Mouse (Mus musculus): ENCODE results near the gene Suco.

Suco gene

DNA sequence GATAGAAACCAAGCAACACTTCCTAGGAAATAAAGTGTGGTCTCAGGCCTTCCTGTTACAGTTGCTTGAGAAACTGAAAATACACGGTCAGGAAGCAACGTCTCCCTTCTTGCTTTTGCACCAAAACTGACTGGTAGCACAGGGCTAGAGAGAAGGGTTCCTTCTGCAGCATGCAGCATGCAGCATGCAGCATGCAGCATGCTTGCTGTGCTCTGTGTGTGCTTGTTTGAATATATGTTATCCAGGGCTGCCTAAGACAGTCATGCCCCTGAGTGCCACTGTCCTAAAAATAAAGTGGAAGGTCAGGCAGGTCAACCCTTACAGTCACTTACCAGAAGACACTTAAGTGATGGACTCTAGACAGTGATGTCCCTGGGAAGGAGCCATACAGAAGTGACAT is 17.6 kb upstream of the Suco start:
- DNase-seq (ENCODE audit: low spot score in 2 of 2): no peak

DNA sequence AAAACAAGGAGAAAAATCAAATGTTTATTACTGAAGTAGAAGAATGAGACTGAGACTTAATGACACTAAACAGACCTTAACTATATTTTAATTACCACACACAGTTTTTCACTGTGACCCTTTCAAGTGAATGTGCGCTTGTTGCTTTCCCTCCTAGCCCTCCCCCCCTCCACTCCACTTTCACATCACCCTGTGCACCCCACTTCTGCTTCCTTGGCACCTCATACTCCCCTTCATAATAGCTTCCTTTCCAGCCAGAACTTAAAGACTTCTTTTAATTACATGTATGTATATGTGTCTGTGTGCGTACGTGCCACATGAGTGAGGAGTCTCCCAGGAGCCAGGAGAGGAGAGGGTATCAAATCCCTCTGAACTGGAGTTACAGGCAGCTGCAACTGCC is 12.3 kb upstream of the Suco start:
- DNase-seq (ENCODE audit: low spot score in 2 of 2): no peak

DNA sequence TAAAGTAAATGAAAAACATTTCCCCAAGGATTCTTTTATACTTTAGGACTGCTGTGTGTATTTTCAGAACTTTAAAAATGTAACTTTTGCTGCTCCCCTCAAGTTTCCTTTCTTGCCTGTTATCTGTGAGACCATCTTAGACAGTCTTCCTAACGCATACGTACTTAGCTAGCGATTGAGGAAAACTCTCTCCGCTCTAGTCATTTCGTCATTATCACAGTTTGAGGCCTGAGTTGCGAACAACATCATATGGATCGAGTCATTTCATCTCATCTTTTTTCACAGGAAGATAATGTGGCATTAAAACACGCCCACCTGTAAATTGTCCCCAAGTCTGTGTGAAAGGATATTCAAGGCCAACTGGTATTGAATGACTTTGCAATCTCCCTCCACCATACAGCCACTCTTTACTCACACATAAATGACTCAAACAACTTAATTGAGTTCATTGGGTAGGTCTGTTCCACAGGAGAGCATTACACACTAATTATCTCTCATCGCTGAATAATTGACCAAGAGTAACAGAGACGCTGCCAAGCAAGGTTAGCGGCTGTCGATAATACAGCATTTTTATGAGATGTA is 11.3 kb upstream of the Suco start:
- no peak for DNase-seq (ENCODE audit: low spot score in 2 of 2)

DNA sequence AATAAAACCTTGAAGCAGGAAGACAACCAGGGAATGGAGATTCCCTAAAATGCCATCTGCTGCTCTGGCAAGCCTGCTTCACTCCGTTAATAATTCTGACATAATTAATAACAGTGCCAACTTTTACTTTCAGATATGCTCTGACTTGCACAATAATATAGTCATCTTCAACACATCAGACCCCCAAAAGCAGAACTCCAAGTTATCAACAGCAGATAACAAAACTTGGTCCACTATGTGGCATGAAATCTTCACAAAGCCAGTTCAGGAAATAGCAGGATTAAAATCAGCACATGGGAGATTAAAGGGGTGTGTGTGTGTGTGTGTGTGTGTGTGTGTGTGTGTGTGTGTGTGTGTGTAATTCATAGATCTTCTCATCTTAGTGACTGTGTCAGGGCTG is 9.3 kb upstream of the Suco start:
- no peak for DNase-seq (ENCODE audit: low spot score in 2 of 2)

DNA sequence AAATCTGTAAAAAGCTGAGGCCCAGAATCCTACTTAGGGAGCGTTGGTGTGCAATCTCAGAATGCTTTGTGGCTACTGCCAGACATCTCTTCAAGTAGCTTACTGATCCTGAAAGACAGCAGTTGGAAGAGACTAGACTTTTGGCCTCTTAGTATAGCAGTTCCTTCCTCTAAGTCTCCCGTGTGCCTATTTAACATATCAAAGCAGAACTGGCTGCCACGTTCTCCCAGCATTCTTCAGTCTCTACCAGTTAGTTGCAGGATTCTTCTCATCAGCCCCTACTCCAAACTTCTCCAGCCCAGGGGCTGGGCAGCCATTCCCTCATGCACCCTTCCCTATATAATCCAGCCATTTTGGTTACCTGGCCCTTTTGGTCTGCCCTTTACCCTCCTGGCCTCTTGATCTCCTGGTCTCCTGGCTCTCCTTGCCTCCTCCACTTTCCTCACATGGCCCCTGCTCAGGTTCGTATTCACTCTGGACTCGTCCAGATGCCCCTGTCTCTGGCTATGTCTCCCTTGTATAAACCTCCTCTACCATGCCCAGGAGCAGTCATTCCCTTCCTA is 1.2 kb upstream of the Suco start:
- DNase-seq (ENCODE audit: low spot score in 2 of 2): peak in 1 of 2 experiments; percentile 9

DNA sequence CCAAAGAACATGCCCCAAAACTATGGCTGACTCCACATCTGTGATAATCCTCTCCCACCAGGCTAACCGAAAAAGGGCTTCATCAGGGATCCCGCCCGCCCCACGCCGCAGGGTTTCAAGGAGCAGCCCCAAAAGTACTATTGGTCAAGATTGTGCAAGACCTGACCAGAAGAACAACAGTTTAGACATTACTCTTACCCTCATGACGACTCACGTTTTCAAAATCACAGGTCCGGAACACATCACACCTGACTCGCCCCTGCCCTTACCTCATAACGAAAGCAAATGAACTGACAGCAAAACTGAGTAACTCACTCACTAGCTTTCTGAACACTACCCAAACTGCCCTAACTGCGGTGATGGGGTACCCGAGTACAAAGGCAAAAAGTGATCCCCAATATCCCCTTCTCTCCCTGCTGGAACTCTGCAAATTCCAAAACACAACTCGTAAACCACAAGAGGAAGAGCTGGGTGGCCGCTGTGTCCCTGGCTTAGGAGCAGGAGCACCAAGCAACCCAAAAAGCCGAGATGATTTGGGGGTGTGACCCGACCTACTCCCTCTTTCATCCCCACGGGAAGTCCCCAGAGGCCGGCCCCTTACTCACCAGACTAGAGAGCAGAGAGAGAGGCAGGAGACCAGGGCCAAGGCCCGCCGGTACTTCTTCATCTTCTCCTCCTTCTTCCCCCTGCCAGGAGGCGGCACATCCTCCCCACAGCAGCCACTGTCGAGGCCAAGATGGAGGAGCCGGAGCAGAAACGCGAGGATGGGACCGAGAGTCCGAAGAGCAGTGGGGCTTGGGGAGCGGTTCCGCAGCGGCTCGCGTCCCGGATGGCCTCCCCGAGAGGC is 553 bp downstream of the Suco start:
- DNase-seq (ENCODE audit: low spot score in 2 of 2): peak in 1 of 2 experiments; percentile 53

DNA sequence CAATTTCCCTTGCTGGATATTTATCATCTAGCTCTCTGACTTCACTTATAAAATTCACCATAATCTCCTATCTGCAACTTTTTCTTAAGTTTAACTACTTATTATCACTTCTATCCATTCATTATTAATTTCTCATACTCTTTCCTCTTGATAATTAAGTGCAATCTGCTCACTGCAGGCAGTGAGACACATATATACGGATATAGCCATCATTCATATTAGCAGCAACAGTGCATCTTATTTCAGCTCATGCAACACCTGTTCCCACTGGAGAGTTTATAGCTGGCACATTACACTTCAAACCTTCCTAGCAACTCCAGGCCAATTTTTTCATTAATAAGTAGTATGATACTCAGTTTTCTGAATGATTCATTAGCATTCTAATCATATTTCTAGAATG is 7.1 kb downstream of the Suco start:
- no peak for DNase-seq (ENCODE audit: low spot score in 2 of 2)

DNA sequence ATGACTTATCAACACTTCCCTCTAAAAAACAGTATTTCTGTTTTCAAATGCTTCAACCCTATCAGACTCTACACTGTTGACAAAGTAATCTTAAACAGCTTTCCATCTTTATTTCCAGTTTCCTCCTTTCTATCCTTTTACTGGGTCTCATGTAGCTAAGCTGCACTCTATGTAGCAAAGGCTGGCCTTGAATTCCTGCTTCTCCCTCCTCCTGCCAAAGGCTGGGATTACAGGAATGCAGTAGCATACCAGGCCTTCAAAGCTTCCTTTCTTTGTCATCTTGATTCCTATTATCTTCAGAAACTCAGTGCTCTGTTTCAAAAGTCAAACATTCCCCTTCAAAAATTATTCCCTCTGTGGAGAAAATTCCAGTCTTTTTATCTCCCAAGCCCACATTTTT is 8.1 kb downstream of the Suco start:
- no peak for DNase-seq (ENCODE audit: low spot score in 2 of 2)

DNA sequence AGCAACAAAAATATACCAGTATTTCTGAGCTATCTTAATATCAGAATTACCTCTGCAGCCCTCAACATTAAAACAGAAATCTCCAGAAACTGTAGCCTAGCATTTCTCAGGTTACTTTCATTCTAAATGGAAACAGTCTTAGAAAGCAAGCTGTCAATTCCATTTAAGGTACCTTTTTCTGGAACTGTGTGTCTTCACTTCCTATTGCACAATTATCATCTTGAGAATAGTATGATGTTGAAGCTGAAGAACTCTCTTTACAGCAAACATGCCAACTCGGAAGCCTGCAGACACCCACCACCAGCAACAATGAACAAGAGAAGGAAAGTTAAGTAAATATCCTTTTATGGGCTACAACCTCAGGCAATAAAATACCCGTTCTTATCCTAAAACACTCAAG is 12.7 kb downstream of the Suco start:
- no peak for DNase-seq (ENCODE audit: low spot score in 2 of 2)

DNA sequence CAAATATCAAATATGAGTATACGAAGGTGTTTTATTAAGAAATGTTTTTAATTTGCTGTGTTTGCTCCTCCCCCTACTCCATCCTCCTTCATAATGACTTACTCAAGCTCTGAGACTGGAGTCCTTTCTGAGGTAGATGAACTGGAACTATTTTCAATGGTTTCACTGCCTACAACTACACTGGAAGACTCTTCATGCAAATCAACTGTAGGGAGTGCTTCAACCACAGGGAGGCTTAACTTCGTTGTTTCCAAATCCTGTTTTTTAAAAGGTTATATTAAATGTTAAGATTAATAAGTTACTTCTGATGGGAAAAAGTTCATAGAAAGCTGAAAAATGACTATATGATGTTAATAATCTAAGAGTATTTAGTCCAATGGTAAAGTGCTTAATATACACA is 17.2 kb downstream of the Suco start:
- no peak for DNase-seq (ENCODE audit: low spot score in 2 of 2)

DNA sequence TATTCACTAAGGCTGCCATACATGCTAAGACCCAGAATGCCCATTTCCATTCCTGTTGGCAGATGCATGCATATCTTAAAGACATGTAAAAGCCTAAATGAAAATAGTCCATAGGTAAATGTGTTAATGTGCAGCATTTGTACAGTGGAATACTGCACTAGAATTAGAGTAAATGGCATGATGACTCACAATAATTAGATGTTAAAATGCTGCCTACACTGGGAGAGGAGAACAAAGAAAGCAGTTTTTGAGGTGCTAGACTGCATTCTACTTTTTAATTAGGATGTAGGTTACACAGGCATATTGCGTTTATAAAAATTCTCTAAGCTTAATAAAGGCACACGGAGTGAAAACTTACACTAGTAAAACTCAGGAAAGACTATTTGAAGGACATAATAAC is 49.8 kb downstream of the Suco start:
- DNase-seq (ENCODE audit: low spot score in 2 of 2): no peak

DNA sequence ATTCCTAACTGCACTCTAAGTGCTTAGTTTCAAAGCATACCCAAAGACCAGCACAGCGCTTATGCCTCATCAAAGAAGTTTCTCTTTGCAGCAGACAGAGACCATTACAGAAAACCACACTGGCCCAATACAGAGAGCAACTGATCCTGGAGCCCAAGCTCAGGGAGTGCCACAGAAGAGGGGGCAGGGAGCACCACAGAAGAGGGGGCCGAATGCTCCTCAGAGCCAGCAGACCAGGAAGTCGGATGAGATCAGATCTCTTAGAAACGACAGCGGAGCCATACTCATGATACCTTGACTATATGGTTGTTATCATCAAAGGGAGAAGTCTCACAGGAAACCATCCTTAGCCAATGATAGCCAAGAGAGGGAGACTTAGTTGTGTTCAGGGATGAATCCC is 67.1 kb downstream of the Suco start:
- DNase-seq (ENCODE audit: low spot score in 2 of 2): no peak

DNA sequence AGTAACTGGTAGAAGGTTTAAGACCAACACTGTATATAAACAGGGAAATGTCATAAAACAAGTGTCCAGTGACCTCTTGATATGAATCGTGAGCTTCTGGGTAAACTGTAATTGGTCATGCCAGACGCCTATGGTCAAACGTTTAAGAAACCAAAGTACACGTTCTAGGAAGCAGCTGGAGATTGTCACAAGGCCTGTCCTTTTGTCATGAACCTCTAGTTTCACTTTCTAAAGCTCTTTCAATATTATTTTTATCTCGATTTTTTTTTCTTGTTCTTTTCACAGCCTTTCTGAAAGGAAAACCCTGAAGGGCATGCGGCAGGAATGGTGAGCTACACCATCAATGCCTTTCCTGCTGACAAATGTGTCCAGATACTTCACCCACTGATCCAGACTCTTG is 67.5 kb downstream of the Suco start:
- no peak for DNase-seq (ENCODE audit: low spot score in 2 of 2)

DNA sequence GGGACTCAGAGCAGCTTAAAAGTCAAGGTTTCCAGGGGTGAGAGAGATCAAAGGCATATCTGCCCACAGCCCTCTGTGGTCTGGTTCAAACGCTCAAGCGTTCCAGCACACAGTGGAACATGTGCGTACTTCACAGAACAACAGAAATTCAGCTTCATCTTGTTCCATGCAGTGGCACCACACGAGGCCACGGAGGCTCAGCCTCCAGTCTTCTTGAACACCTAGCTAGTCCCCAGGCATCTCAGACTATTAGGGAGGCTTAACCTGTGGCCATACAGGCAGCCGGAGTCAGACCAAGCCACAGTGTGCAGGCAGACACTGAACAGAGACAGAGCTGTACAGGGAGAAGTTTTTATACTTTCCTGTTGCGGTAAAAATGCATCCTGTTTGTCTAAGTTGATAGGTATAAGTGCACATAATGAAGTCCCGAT is 71.9 kb downstream of the Suco start:
- no peak for DNase-seq (ENCODE audit: low spot score in 2 of 2)

DNA sequence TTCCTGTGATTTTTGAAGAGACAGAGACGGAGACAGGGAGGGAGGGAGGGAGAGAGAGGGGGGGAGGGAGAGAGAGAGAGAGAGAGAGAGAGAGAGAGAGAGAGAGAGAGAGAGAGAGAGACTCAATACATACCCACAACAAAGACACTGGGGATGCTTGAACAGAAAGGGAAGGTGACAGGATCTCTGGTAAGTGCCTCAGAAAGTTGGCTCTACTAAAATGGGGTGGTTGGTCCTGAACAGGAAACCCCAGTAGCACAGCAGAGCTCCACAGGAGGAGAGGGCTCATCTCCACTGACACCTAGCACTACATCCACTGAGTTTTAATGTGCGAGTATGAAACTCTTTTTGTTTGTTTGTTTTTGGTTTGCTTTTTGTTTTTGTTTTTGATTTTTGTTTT is 75.2 kb downstream of the Suco start:
- no peak for DNase-seq (ENCODE audit: low spot score in 2 of 2)

DNA sequence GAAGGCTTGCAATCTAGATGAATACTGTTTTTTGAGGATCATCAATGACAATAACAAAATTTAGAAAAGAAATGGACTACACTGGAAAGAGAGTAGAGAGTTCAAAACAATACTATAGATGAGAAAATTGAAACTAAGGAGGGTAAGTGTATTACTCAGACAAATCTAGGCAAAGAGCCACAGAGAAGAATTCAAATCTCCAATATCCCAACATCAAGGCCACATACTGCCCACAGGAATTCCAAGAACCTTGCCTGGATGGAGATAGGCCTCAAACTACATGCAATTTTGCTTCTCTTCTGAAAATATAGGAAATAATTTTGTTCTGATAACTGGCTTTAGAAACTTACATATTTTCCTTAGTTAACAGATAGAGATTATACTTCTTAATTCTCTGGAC is 76.2 kb downstream of the Suco start:
- DNase-seq (ENCODE audit: low spot score in 2 of 2): no peak

DNA sequence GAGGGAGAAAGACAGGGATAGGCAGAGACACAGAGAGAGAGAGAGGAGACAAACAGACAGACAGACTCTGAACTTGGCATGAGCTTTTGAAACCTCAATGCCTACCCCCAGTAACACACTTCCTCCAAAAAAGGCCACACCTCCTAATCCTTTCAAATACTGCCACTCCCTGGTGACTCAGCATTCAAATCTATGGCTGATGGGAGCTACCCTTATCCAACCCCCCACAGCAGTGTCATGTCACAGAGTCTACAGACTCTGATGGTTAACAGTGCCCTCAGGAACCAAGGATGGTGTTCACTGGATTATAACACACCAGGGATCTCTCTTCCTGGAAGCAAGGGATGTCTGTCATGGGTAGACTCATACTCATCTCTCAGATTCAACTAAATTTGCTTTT is 76.7 kb downstream of the Suco start:
- no peak for DNase-seq (ENCODE audit: low spot score in 2 of 2)

DNA sequence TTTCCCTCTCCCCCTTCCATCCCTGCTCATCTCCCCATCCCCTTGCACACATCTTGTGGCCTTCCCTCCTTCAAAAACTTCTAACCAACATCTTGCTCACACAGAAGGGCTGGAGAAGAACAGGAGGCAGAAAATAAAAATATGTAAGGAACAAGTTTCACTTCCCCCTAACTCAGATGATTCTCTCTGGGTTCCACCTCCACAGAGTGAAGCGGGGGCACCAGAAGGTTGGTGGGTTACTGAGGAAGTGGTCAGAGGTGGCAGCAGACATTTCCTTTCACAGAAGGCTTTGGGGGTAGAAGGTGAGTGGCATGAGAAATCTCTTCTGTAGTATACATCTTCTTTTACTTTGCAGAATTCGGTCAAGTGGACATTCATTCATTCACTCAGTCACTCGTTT is 77.6 kb downstream of the Suco start:
- DNase-seq (ENCODE audit: low spot score in 2 of 2): no peak

DNA sequence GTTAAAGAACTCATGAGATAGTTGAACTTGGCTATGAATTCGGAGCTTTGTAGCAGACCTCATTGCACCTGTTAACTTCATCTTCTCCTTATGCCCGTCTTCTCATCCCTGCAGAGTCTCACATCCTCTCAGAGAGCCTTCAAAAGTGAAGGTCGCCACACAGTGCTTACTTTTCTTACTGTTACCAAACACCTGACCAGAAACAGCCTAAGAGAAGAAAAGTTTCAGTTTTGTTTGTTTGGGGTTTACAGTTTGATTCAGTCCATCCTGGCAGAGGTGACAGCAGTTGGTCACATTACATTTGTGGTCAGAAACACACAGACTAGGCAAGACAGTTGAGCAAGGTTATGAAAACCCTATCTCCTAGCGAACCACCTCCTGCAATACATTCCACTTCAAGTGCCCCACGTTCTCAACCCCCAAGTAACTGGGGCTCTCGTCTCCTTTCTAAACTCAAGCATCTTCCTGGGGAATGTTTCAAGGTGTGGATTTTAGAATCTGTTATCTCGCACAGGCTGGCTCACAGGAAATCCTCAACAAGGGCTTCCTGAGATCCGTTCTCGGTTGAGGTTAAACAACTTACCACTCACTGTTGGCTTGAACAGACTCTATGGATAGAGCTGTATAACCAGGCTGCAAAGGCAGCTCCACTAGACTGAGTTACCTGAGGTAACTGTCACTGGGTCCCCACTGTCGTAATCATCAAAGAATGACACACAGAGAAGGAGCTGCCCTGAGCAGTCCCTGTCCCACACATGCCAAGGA is 81.9 kb downstream of the Suco start:
- DNase-seq (ENCODE audit: low spot score in 2 of 2): no peak

DNA sequence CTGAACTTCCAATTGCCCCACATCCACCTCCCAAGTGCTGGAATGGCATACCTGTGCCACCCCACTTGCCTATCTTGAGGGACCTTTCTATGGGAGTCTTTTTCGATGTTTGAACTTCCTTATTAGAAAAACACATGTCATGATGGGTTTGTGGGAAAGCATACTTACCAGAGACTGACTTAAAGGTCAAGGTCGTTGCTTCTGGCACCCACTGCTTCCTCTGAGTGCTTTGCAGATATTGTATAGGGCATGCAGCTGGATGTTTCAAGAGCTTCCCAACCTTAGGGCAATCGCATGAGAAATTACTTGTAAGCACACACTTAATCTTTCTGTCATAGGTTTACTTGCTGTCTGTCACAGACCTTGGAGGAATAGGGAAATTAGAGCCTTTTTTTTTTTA is 83.2 kb downstream of the Suco start:
- DNase-seq (ENCODE audit: low spot score in 2 of 2): no peak

DNA sequence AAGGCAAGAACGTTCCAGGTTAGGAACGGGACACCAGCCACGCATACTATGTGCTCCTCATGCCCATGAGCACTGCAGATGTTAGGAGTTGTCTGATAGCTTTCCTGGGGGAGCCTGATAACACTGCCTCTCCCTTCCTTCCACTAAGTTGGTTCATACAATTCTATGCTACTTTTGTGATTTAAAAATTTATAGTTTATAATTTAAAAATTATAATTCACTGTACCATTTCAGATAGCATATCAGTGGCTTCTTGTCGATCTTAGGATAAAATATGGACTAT is 83.9 kb downstream of the Suco start:
- no peak for DNase-seq (ENCODE audit: low spot score in 2 of 2)

DNA sequence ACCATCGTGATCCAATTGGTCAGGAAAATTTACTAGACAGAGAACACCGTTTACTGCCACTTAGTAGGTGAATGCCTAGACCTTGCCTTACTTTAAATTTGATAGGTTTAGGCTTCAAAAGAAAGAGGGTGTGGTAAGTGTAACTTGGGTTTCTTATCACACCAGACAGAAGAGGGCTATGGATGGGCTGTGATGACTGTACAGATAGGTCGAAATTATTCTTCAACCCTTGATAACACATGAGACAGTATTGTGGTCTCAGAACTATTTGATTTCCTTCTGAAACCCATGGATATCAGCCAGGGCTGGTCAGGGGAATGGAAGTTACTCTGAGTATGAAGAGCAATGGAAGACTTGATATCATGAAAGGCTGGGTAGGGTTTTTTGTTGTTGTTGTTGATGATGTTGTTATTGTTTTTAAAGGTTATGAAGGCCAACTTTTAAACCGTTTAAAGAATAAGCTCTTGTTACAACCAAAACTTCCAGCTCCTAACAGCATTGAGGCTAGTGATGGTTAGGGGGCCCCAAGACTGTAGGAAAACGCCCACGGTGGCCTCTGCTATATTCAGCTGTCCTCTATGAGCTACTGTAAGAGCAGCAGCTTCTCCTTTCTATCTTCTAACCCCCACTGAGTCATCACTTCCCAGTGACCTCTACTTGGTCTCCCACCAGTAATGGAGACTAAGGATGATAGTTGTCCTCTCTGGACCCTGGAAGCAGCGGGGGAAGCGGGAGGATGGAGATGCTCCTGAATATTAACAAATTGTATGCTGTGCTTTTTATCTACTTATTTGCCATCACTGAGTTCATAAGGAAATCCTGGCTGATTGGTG is 84.4 kb downstream of the Suco start:
- DNase-seq (ENCODE audit: low spot score in 2 of 2): no peak
